Mouse (Mus musculus): Measurements from ENCODE around the gene Gngt2. TPM values are rescaled to one million over a fixed set of nuclear protein-coding genes. Genes with fewer than 3 reads are reported as not detected.
A peak's percentile ranks its signal among the peaks of the same experiment; 100 is the strongest.

Gngt2 gene
- polyA plus RNA-seq, 1 experiment from 2014 or later: 12.5 TPM

DNA sequence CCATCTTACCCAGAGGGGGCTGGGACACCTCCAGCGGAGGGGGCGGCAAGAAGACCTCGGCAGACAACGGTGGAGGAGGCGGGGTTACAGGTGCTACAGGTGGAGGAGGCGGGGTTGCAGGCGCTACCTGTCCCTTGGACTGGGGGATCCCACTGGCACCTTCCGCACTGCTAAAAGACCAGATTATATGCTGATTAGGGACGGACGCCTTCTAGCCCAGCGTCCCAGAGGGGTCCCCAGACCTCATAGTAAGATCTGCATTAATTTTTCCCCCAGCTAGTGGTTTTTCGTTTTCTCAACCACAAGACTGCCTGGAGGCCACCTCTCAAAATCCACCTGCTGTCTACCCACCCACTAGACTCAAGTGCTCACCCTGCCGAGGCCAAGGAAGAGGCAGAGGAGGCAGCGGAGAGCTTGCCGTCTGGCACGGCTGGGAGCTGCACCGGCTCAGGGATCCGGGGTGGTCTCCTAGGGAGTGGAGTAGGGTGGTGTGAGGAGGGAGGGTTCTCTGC, 3.3 kb upstream of the Gngt2 start:
- WGBS: 20% methylated on average over 18 of the region's 18 CpGs
- Histone ChIP-seq H3K4me1 (replicated peaks; ENCODE audit: control insufficient read depth, insufficient read depth) (peaks cover 5% of the 10 kb centered on the region), H3K4me3 (ENCODE audit: low read depth, low read length) (no peak overlapping the region), H3K27ac (replicated peaks) (no peak overlapping the region), H3K36me3 (ENCODE audit: control insufficient read depth, insufficient read depth, low read length) (0 out of 2 replicates have a peak, but pooled peaks cover 2% of the 10 kb centered on the region), H3K9me3 (ENCODE audit: control insufficient read depth, low read length) (no peaks in the 10 kb centered on the region), H3K4me2 (replicated peaks; ENCODE audit: low read depth) (no peak overlapping the region), H3K9ac (ENCODE audit: low read length) (no peak overlapping the region), H3K27me3 (ENCODE audit: control insufficient read depth, insufficient read depth, low read length) (peaks cover 14% of the 10 kb centered on the region; the same call in 1 of the 2 replicates)
- DNase-seq (ENCODE audit: low spot score): no peak
- ATAC-seq (ENCODE audit: low FRiP score, low TSS enrichment): no peak
- no peak for TF ChIP-seq CTCF (IDR thresholded peaks at IDR 0.05; ENCODE audit: low read depth)
- no peak for TF ChIP-seq EP300 (optimal IDR thresholded peaks at IDR 0.05)

DNA sequence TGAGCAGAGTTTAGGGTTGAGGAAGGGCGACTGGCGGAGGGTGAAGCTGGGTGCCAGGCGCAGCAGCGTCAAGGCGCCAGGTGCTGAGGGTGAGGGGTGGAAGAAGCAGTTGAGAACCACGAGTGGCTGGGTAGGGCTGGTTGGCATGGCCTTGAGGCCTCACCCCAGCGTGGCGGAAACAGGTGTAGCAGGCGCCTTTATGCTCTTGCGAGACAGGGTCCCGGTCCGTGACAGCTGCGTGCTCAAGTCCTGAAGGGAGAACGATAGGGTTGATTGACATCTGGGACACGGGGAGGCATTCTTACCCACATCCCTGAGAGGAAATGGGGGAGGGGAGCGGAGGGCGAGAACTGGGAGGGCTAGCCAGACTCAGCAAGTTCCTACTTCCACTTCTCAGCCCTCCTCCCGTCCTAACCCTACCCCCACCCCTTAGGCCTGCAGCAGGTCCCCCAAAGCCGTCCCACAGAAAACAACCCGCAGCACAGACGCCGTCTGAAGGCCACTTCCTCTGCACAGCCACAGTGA, 2.8 kb upstream of the Gngt2 start:
- Histone ChIP-seq H3K9me3 (ENCODE audit: control insufficient read depth, low read length) (no peaks in the 10 kb centered on the region), H3K27ac (replicated peaks) (no peak overlapping the region), H3K4me1 (replicated peaks; ENCODE audit: control insufficient read depth, insufficient read depth) (peaks cover 5% of the 10 kb centered on the region), H3K9ac (ENCODE audit: low read length) (no peak overlapping the region), H3K27me3 (ENCODE audit: control insufficient read depth, insufficient read depth, low read length) (peaks cover 14% of the 10 kb centered on the region; the same call in 1 of the 2 replicates), H3K36me3 (ENCODE audit: control insufficient read depth, insufficient read depth, low read length) (0 out of 2 replicates have a peak, but pooled peaks cover 2% of the 10 kb centered on the region), H3K4me3 (ENCODE audit: low read depth, low read length) (no peak overlapping the region), H3K4me2 (replicated peaks; ENCODE audit: low read depth) (peak overlapping the region; percentile 20; the same call in 1 of the 2 replicates)
- TF ChIP-seq CTCF (IDR thresholded peaks at IDR 0.05; ENCODE audit: low read depth): no peak
- no peak for TF ChIP-seq EP300 (optimal IDR thresholded peaks at IDR 0.05)
- DNase-seq (ENCODE audit: low spot score): peak; percentile 41
- WGBS: 17% methylated on average over 21 of the region's 22 CpGs
- ATAC-seq (ENCODE audit: low FRiP score, low TSS enrichment): peak; percentile 6; the same call in 1 of the 2 replicates

DNA sequence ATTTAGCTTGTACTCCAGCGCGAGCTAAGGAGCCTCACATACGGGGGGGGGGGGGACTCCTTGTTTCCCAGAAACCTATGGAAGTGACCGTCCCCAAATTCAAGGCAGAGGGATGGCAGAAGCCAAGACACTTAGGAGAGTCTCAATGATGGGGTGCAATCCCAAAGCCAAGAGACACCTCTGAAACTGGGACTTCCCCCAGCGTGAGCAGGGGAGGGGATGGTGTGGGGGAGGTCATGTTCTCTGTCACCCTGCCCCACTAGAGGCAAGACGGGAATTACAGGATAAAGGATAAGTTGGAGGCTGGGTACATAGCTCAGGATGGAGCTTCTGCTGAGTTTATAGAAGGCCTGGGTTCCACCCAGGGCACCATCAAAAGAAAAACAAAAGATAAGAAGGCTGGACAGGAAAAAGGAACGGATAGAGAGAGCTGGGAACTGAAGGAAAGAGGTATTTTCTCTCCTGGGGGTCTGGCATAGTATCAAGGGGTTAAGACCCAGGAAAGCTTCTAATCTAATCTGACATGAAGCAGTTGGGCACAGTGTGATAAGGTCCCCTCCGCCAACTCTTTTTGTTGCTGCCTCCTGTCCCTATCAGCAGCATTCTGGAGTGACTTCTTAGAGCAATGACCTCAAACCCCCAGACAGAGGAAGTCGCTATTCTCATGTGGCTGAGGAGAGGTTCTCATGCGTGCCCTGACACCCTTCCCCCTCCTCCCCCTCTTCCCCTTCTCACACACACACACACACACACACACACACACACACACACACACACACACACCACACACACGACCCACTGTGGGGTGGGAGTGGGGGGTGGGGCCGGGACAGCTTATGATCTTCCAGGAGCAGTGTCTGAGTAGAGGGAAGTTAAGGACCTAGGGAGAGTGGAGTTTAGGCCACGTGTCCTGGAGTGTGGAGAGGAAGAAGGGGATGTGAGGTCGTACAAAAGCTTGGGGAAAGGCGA, 2.0 kb upstream of the Gngt2 start:
- Histone ChIP-seq H3K4me2 (replicated peaks; ENCODE audit: low read depth) (no peak overlapping the region), H3K4me3 (ENCODE audit: low read depth, low read length) (no peak overlapping the region), H3K4me1 (replicated peaks; ENCODE audit: control insufficient read depth, insufficient read depth) (peaks cover 5% of the 10 kb centered on the region), H3K36me3 (ENCODE audit: control insufficient read depth, insufficient read depth, low read length) (0 out of 2 replicates have a peak, but pooled peaks cover 2% of the 10 kb centered on the region), H3K9ac (ENCODE audit: low read length) (no peak overlapping the region), H3K27me3 (ENCODE audit: control insufficient read depth, insufficient read depth, low read length) (peaks cover 8% of the 10 kb centered on the region; the same call in 1 of the 2 replicates), H3K9me3 (ENCODE audit: control insufficient read depth, low read length) (no peaks in the 10 kb centered on the region), H3K27ac (replicated peaks) (no peak overlapping the region)
- DNase-seq (ENCODE audit: low spot score) (no peak), ATAC-seq (ENCODE audit: low FRiP score, low TSS enrichment) (no peak)
- 24% methylated on average over 15 of the region's 15 CpGs for WGBS
- no peak for TF ChIP-seq CTCF (IDR thresholded peaks at IDR 0.05; ENCODE audit: low read depth)
- no peak for TF ChIP-seq EP300 (optimal IDR thresholded peaks at IDR 0.05)

DNA sequence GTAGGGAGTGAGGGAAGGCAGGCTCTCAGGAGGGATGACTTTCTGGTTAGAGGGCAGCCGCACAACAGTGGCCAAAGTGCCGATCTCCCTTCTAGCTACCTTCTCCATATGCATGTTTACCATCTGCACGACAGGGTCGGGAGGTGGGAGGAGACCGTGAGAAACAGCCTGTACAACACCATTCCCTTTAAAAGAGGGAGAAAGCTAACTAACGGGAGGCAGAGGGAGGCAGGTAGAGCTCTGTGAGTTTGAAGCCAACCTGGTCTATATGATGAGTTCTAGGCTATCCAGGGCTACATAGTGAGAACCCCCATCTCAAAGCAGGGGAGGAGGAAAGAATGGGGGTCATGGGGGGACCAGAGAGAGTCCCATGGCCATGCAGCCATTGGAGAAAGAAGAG, 1.2 kb upstream of the Gngt2 start:
- Histone ChIP-seq H3K27me3 (ENCODE audit: control insufficient read depth, insufficient read depth, low read length) (peaks cover 7% of the 10 kb centered on the region; the same call in 1 of the 2 replicates), H3K9ac (ENCODE audit: low read length) (no peak overlapping the region), H3K4me2 (replicated peaks; ENCODE audit: low read depth) (no peak overlapping the region), H3K4me3 (ENCODE audit: low read depth, low read length) (no peak overlapping the region), H3K4me1 (replicated peaks; ENCODE audit: control insufficient read depth, insufficient read depth) (peaks cover 5% of the 10 kb centered on the region; the same call in 1 of the 2 replicates), H3K36me3 (ENCODE audit: control insufficient read depth, insufficient read depth, low read length) (0 out of 2 replicates have a peak, but pooled peaks cover 2% of the 10 kb centered on the region), H3K27ac (replicated peaks) (no peak overlapping the region), H3K9me3 (ENCODE audit: control insufficient read depth, low read length) (no peaks in the 10 kb centered on the region)
- DNase-seq (ENCODE audit: low spot score) (no peak), ATAC-seq (ENCODE audit: low FRiP score, low TSS enrichment) (no peak)
- TF ChIP-seq EP300 (optimal IDR thresholded peaks at IDR 0.05): no peak
- no peak for TF ChIP-seq CTCF (IDR thresholded peaks at IDR 0.05; ENCODE audit: low read depth)
- 37% methylated on average over 6 of the region's 6 CpGs for WGBS

DNA sequence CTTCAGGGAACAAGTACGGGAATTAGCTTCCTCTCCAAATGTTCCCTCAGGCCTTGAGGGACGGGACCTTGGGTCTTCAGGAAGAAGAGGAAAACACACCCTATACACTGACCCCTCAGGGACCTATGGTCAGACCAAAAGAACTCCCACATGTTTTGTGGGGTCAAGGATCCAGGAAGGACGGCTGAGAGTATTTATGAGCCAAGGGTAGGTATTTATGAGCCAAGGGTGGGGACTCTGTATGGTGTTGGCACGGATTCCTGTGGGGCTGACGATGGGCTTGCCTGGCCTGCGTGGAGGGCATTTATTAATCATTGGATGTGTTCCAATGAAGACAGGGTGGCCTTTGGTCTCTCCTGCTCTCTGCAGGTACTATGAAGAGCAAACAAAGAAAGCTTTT, 583 bp upstream of the Gngt2 start:
- Histone ChIP-seq H3K27ac (replicated peaks) (no peak overlapping the region), H3K4me2 (replicated peaks; ENCODE audit: low read depth) (0 out of 2 replicates have a peak overlapping the region, but pooled peaks have one; percentile 5), H3K9ac (ENCODE audit: low read length) (no peak overlapping the region), H3K4me3 (ENCODE audit: low read depth, low read length) (no peak overlapping the region), H3K9me3 (ENCODE audit: control insufficient read depth, low read length) (no peaks in the 10 kb centered on the region), H3K4me1 (replicated peaks; ENCODE audit: control insufficient read depth, insufficient read depth) (no peaks in the 10 kb centered on the region; the same call in 1 of the 2 replicates), H3K27me3 (ENCODE audit: control insufficient read depth, insufficient read depth, low read length) (peaks cover 3% of the 10 kb centered on the region; the same call in 1 of the 2 replicates), H3K36me3 (ENCODE audit: control insufficient read depth, insufficient read depth, low read length) (0 out of 2 replicates have a peak, but pooled peaks cover 2% of the 10 kb centered on the region)
- WGBS: 48% methylated on average over 6 of the region's 6 CpGs
- TF ChIP-seq EP300 (optimal IDR thresholded peaks at IDR 0.05): no peak
- TF ChIP-seq CTCF (IDR thresholded peaks at IDR 0.05; ENCODE audit: low read depth): no peak
- DNase-seq (ENCODE audit: low spot score) (no peak), ATAC-seq (ENCODE audit: low FRiP score, low TSS enrichment) (no peak)

Measured in stomach, postnatal 0 days (tissue).